Mouse (Mus musculus) G1E (cell line): ENCODE measurements around the gene Pola2.

Experiments used
- CTCF ChIP-seq: IDR thresholded peaks from 2 replicates; pipeline ENCODE4 v1.5.1; 2012; ENCODE audit warnings: low read depth, low read length, inconsistent platforms, mixed read lengths
- GATA1 ChIP-seq: IDR thresholded peaks from 2 replicates; pipeline ENCODE4 v1.6.1; 2012; ENCODE audit warnings: borderline replicate concordance, low read length, inconsistent platforms, mixed read lengths
- POLR2AphosphoS5 ChIP-seq: IDR thresholded peaks from 2 replicates; pipeline ENCODE4 v1.6.1; 2012; ENCODE audit warnings: low read depth, low read length, inconsistent platforms; ENCODE audit not compliant: insufficient replicate concordance

GRCm38 (mm10) chr19:5954936-5955335 lies 9.1 kb downstream of the Pola2 start:
- TF ChIP-seq CTCF (no peak), GATA1 (no peak), POLR2AphosphoS5 (no peak)
